Mouse (Mus musculus) urinary bladder, adult 2 months (tissue): ENCODE measurements around the gene Galns. TPM values are rescaled to one million over a fixed set of nuclear protein-coding genes. Genes with fewer than 3 reads are reported as not detected.
"Not testable (repeated sequence)": the region's sequence is repeated elsewhere in the genome, so short reads cannot be mapped to it uniquely, and the experiment has no call there.

Experiments used
- DNase-seq: peaks from one replicate; pipeline ENCODE4 v3.0.0; 2022; ENCODE audit warnings: low spot score
- polyA plus RNA-seq: library from polyadenylated mRNA; depleted of rRNA; stranded (reverse); fragments of >200 nt; gene quantifications from 2 replicates; pipeline ENCODE4 v1.2.3, GENCODE M21; 2012

The Galns gene
- polyA plus RNA-seq, 1 experiment = 16.2 TPM

- no peak for DNase-seq
Observed at GRCm38 (mm10) chr8:122635878-122636802, 24.9 kb upstream of the Galns start.

- DNase-seq = no peak
Observed at GRCm38 (mm10) chr8:122633205-122633604, 21.9 kb upstream of the Galns start.

DNA sequence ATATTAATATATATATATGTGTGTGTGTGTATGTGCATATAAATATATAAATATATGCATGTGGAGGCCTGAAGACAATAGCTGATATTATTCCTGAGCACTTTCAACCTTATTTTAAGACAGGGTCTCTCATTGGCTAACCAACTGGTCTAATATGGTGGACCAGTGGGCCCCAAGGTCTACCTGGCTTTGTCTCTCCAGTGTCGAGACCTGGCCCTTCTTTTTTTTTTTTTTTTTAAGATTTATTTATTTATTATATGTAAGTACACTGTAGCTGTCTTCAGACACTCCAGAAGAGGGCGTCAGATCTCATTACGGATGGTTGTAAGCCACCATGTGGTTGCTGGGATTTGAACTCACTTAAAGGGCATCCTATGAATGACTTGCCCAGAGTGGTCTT is 20.9 kb upstream of the Galns start:
- not testable (repeated sequence) for DNase-seq

DNA sequence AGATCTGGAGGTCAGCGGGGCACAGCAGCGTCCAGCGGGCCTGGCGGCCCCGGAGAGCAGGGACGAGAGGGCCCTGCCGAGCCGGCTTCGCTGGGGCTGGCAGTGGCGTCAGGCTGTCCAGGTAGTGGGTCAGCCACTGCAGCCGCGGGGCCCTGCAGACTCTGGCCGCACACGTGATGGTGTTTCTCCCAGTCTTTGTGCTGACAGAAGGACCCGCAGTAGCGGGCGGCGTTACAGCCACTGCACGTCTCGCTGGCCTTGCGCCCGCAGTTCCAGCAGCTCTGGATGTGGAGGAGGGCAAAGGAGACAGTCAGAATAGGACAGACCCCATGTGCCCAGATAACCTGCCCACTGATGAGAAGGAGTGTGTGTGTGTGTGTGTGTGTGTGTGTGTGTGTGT is 19.4 kb upstream of the Galns start:
- no peak for DNase-seq

DNA sequence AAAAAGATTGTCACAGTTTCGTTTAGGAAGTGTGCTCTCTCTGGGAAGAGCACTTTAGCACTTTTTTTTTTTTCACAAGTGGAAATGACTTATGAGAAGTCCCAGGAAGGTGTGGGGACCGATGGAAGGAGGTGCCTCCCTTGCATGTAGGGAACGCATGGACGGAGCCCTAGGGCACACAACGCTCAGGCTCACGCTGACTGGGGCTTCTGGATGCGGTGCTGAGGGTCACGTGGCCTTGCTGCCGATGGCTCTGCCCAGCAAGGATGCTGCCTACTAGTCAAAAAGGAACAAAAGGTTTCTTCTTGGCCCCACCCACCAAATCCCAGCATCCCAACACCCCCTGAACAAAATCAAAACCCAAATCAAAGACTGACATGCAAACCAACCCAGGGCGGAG is 18.1 kb upstream of the Galns start:
- no peak for DNase-seq

DNA sequence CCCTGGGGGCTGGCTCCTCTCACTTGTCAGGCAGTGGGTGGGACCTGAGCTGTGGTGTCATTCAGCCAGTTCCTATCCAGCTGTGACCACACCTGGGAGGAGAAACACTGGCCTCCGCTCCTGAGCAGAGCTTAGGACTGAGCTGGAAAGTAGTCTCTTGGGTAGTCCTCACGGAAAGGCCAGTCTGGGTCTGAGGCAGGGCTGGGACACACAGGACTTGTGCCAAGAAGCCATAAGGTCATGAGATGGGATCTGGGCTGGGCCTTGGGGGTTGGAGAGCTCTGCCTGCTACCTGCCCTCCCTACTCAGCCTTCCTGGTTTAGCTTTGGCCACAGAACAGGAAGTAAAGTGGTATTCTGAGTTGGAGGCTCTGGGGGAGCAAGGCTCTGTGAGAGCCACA is 15.6 kb upstream of the Galns start:
- no peak for DNase-seq

GRCm38 (mm10) chr8:122625811-122626210 is 14.5 kb upstream of the Galns start:
- DNase-seq = no peak

DNA sequence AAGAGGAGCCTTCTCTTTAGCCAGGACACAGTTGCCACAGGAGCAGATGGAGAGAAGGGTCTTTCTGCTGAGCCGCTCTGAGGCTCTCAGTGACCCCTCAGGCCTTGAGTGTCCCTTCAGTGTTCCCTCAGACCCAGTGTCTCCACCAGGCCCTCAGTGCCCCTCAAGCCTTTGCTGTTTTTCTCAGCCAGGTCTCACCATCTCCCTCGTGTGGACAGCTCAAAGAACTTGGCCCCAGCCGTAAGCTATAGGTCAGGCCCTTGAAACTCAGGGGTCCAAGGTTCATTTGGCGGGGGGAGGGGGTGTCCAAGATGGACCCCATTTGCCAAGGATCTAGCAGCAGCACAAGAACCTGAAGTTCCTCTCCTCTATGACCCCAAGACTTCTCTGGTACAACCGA is 13.4 kb upstream of the Galns start:
- DNase-seq = no peak

GRCm38 (mm10) chr8:122623844-122624642 is 12.8 kb upstream of the Galns start:
- no peak for DNase-seq

- DNase-seq = no peak
Observed at GRCm38 (mm10) chr8:122622727-122623126, 11.5 kb upstream of the Galns start, which contains the start of gene Pabpn1l. Gene Pabpn1l (minus strand): TSS chr8:122622739.

DNA sequence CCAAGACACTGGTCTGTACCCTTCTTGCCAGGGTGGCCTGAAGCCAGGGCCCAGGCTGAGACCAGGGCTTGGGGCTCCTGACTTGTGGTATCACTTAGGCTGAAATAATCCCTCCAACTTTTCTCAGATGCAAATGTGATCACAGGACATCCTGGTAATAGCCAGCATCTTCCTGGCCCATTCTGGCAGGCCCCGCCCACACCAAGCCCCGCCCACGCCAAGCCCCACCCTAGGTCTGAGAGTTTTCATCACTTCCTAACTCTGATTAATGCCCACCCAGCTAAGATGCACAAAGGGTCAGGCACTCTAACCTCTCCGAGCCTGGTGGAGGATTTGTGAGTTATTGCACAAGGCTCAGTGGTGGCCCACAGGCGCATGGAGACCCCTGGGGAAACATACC is 9.2 kb upstream of the Galns start:
- no peak for DNase-seq

DNA sequence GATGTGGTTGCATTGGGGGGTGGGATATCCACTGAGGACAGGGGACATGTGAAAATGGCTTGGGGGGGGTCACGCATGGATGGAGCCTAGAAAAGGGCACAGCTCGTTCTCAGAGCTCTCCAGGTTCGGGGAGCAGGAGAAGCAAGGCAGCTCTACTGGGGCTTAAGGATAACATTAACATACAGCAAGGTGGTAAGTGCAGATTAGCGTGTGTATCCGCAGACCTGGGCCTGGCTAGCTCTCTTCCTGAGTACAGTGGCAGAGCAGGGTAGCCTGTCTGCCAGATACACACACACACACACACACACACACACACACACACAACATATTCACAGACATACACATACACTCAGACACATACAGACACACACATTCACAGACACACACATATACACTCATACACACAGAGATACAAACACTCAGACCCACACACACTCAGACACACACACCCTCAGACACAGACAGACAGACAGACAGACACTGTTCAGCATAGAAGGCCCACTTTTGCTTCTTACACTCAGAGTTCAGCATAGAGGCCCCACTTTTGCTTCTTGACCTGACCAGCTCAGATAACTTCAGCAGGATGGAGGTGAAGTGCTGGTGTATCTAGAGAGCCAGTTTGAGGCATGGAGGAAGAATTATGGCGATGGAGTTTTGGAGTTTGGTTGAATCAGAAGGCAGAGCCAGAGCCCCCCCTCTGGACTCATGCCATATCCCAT is 7.6 kb upstream of the Galns start:
- DNase-seq = no peak

DNA sequence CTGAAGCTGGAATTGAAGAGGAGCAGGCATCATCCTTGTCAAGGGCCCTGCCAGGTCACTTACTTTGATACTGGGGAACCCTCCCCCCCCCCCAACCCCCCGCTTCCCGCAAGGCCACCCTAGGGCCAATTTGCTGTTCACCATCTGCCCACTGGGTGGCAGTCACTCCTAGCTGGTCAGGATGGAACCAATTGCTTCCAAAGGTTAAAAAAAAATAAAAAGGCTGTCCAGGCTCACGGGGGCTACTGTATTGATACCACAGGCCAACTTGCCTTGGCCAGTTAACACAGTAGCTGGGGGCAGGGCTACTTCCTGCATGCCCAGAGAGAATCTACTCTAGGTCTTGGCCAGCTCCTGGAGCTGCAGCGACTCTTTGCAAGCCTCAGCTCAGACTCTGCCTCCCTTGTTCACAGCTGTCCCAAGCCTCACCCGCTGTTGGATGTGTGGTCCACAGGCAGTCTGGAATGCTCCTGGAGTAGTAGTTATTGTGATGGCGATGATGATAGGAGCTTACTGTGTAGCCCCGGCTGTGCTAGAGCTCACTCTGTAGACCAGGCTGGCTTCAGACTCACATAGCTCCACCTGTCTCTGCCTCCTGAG is 6.8 kb upstream of the Galns start:
- peak; percentile 53 for DNase-seq

- no peak for DNase-seq
Observed at GRCm38 (mm10) chr8:122616181-122616905, 5.1 kb upstream of the Galns start.

DNA sequence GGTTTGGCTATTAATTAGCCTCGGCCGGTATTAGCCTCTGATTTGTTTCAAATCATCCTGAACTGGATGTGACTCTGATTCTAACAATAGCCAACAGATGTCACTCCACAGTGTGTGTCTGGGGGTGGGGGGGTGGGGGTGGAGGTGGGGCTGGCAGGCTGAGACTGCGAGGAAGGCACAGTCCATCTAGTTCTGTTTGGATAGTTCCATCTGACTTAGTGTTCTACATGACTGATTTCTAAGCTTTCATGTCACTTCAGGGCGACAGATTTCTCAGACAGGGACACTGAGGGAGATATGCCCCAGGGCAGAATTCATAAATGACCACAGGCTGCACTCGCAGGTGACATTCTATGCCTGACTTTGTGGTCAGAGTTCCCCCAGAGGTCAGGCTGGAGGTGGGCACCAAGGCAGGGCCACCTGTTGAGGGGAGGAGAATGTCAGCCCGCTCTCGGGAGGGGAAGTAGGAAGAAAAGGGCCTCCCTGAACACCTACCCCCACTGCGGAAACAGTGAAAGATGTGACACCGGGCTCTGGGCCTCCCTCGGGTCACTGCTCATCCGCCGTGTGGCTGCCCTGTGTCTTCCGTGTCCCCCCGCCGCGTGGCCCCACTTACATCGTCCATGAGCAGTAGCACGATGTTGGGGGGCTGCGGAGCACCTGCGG is 518 bp downstream of the Galns start:
- no peak for DNase-seq

- no peak for DNase-seq
Observed at GRCm38 (mm10) chr8:122610209-122610608, 1.1 kb downstream of the Galns start.

GRCm38 (mm10) chr8:122606810-122607209 is 4.5 kb downstream of the Galns start:
- no peak for DNase-seq

DNA sequence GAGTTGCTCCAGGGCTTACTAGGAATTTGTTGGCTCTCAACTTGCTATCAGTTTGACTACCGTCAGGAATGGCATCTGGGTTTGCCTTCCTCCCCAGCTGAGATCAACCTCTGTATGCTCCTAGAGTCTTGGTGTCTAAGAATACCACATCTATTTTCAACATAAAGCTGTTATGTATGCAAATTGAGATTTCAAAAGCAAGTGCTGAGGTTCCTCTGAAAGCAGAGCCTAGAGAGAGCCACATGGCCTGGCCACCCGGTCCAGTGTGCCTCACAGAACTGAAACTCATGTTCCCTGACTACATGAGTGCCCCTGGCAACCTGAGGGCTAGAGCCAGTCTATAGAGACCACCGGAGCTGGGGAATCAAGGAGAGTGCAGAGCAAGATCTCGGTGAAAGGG is 5.9 kb downstream of the Galns start:
- no peak for DNase-seq

GRCm38 (mm10) chr8:122604640-122605039 is 6.6 kb downstream of the Galns start:
- DNase-seq = no peak

GRCm38 (mm10) chr8:122600666-122601065 is 10.6 kb downstream of the Galns start:
- DNase-seq = no peak
